Comparison of ENCODE assay signal across 17 mouse cellular contexts in genomic region chr10:54060587-54060986, GRCm38 (mm10).
"Had no signal": no experiment of that assay in that cellular context is flagged by ENCODE, and none has a peak within 500 bp of the region (broad histone marks: within the 10 kb centered on the region; RNA-seq: fewer than 3 reads in every experiment).

No protein-coding gene starts in this region.

- DNase-seq: kidney, postnatal 25 days; layer of hippocampus, adult 9-11 months; liver; lung, adult 18-20 months; lung, postnatal 10 days; lung, postnatal 36 days; midbrain, embryonic 14.5 days; thymus, postnatal 25 days had no signal

- H3K4me2 ChIP-seq: limb, embryonic 13.5 days; liver, embryonic 12.5 days; liver, embryonic 15.5 days; lung, embryonic 15.5 days; midbrain, embryonic 11.5 days; stomach, embryonic 15.5 days had no signal

- H3K4me1 ChIP-seq: lung, embryonic 15.5 days had no signal

- H3K4me3 ChIP-seq: layer of hippocampus, adult 2 months; limb, embryonic 10.5 days; limb, embryonic 13.5 days; liver, embryonic 12.5 days; liver, embryonic 15.5 days; lung, embryonic 15.5 days; stomach, embryonic 15.5 days had no signal

- H3K36me3 ChIP-seq: limb, embryonic 10.5 days; lung, embryonic 15.5 days; stomach, embryonic 15.5 days had no signal

- H3K9ac ChIP-seq: limb, embryonic 13.5 days; liver, embryonic 12.5 days; liver, embryonic 15.5 days; lung, embryonic 15.5 days; stomach, embryonic 15.5 days had no signal

- H3K27me3 ChIP-seq: limb, embryonic 13.5 days; liver, embryonic 12.5 days; liver, embryonic 15.5 days; lung, embryonic 15.5 days; stomach, embryonic 15.5 days had no signal

- H3K27ac ChIP-seq: kidney, postnatal 0 days; layer of hippocampus, adult 2 months; limb, embryonic 10.5 days; limb, embryonic 13.5 days; liver, embryonic 12.5 days; liver, embryonic 15.5 days; lung, embryonic 15.5 days; stomach, embryonic 15.5 days had no signal

- H3K9me3 ChIP-seq: limb, embryonic 10.5 days; limb, embryonic 13.5 days; liver, embryonic 12.5 days; liver, embryonic 15.5 days; lung, embryonic 15.5 days; stomach, embryonic 15.5 days had no signal
